20 mouse cellular contexts compared by ENCODE assay signal in genomic region chr15:10236812-10237211, GRCm38 (mm10). TPM values are rescaled to one million over a fixed set of nuclear protein-coding genes. Genes with fewer than 3 reads are reported as not detected.
DNase-seq lines count a peak whose midpoint lies in the region; ATAC-seq and TF ChIP-seq lines count a peak whose summit lies in the region.
"Had no signal": no experiment of that assay in that cellular context is flagged by ENCODE, and none has a peak within 500 bp of the region (broad histone marks: within the 10 kb centered on the region; RNA-seq: fewer than 3 reads in every experiment).

No protein-coding gene starts in this region.

- intact Hi-C loops in heart, adult 2 months (cut with DNase I), result no loop called here

- H3K9me3 ChIP-seq in heart, postnatal 0 days (replicated peaks; ENCODE audit: control insufficient read depth, low read length), result no peaks in the 10 kb centered on the region
- H3K9me3 ChIP-seq: embryonic facial prominence, embryonic 13.5 days; hindbrain, embryonic 12.5 days; neural tube, embryonic 12.5 days had no signal

- no peak overlapping the region for H3K4me3 ChIP-seq in heart, postnatal 0 days (ENCODE audit: low read depth, low read length)
- H3K4me3 ChIP-seq in heart, adult 2 months, result no peak overlapping the region
- H3K4me3 ChIP-seq in spleen, adult 2 months (ENCODE audit: extremely low read depth, insufficient read depth, insufficient read length), result no peak overlapping the region
- H3K4me3 ChIP-seq: embryonic facial prominence, embryonic 13.5 days; hindbrain, embryonic 12.5 days; neural tube, embryonic 12.5 days had no signal

- H3K4me1 ChIP-seq in heart, postnatal 0 days (ENCODE audit: control insufficient read depth, insufficient read depth), result no peaks in the 10 kb centered on the region
- H3K4me1 ChIP-seq in heart, adult 2 months (ENCODE audit: control insufficient read depth, insufficient read depth, low read length), result no peaks in the 10 kb centered on the region
- H3K4me1 ChIP-seq in spleen, adult 2 months (ENCODE audit: control insufficient read depth, insufficient read depth, insufficient read length), result no peaks in the 10 kb centered on the region; the same call in 1 of the 2 replicates
- H3K4me1 ChIP-seq: embryonic facial prominence, embryonic 13.5 days; hindbrain, embryonic 12.5 days; neural tube, embryonic 12.5 days had no signal

- peak overlapping the region; percentile 7; the same call in 1 of the 2 replicates for H3K27ac ChIP-seq in heart, postnatal 0 days (ENCODE audit: low read depth)
- no peak overlapping the region for H3K27ac ChIP-seq in heart, adult 2 months
- H3K27ac ChIP-seq in spleen, adult 2 months (ENCODE audit: insufficient read depth, low read length), result peak overlapping the region; percentile 42
- H3K27ac ChIP-seq: embryonic facial prominence, embryonic 13.5 days; hindbrain, embryonic 12.5 days; liver, embryonic 14.5 days; neural tube, embryonic 12.5 days had no signal

- ATAC-seq in heart, postnatal 0 days (ENCODE audit: insufficient read depth, low read depth), result no peak
- ATAC-seq: forebrain, embryonic 14.5 days had no signal

- TF ChIP-seq CTCF in heart, postnatal 0 days (IDR thresholded peaks at IDR 0.05; ENCODE audit: low read depth), result no peak
- no peak for TF ChIP-seq CTCF in heart, adult 2 months (IDR thresholded peaks at IDR 0.05)
- TF ChIP-seq CTCF in spleen, adult 2 months (IDR thresholded peaks at IDR 0.05; ENCODE audit: extremely low read depth, insufficient read depth, insufficient read length, insufficient replicate concordance), result no peak

- no peak for TF ChIP-seq EP300 in heart, postnatal 0 days (IDR thresholded peaks at IDR 0.05; ENCODE audit: low read depth)
- no peak for TF ChIP-seq EP300 in heart, adult 2 months (IDR thresholded peaks at IDR 0.05; ENCODE audit: insufficient read depth, low read depth, low read length)

- H3K36me3 ChIP-seq in heart, postnatal 0 days (replicated peaks; ENCODE audit: control insufficient read depth, insufficient read depth, low read length), result no peaks in the 10 kb centered on the region
- H3K36me3 ChIP-seq in heart, adult 2 months (ENCODE audit: control insufficient read depth, insufficient read depth, low read length), result no peaks in the 10 kb centered on the region
- H3K36me3 ChIP-seq in spleen, adult 2 months (ENCODE audit: control insufficient read depth, insufficient read depth, low read length), result no peaks in the 10 kb centered on the region
- H3K36me3 ChIP-seq: embryonic facial prominence, embryonic 13.5 days; hindbrain, embryonic 12.5 days; neural tube, embryonic 12.5 days had no signal

- H3K4me2 ChIP-seq in heart, postnatal 0 days (ENCODE audit: low read depth, low read length), result no peak overlapping the region
- H3K4me2 ChIP-seq: embryonic facial prominence, embryonic 13.5 days; hindbrain, embryonic 12.5 days; neural tube, embryonic 12.5 days had no signal

- no peak for TF ChIP-seq POLR2A in heart, adult 2 months (IDR thresholded peaks at IDR 0.05; ENCODE audit: insufficient read depth, low read depth, low read length)
- TF ChIP-seq POLR2A in spleen, adult 2 months (IDR thresholded peaks at IDR 0.05; ENCODE audit: low read depth, low read length), result no peak

- no peaks in the 10 kb centered on the region for H3K79me2 ChIP-seq in heart, adult 2 months (replicated peaks; ENCODE audit: control insufficient read depth, insufficient read depth, low read length)

- H3K27me3 ChIP-seq in heart, postnatal 0 days (ENCODE audit: control insufficient read depth, insufficient read depth, low read length), result no peaks in the 10 kb centered on the region
- no peaks in the 10 kb centered on the region for H3K27me3 ChIP-seq in heart, adult 2 months (ENCODE audit: control insufficient read depth, insufficient read depth, low read length)
- H3K27me3 ChIP-seq in spleen, adult 2 months (ENCODE audit: control insufficient read depth, insufficient read depth, low read length), result no peaks in the 10 kb centered on the region
- H3K27me3 ChIP-seq: embryonic facial prominence, embryonic 13.5 days; hindbrain, embryonic 12.5 days; neural tube, embryonic 12.5 days had no signal

- H3K9ac ChIP-seq in heart, postnatal 0 days (replicated peaks; ENCODE audit: low read depth, low read length), result no peak overlapping the region
- H3K9ac ChIP-seq in heart, adult 2 months (ENCODE audit: low read depth, low read length), result no peak overlapping the region
- H3K9ac ChIP-seq: embryonic facial prominence, embryonic 13.5 days; hindbrain, embryonic 12.5 days; liver, embryonic 14.5 days; neural tube, embryonic 12.5 days had no signal

- WGBS in heart, postnatal 0 days, result 67% methylated on average over 3 of the region's 3 CpGs
- 79% methylated on average over 3 of the region's 3 CpGs for WGBS in heart, adult 2 months
- WGBS in spleen, adult 2 months, result 36% methylated on average over 3 of the region's 3 CpGs

- no peak for DNase-seq in heart, postnatal 0 days (ENCODE audit: low spot score)
- no peak for DNase-seq in heart, adult 2 months
- DNase-seq in spleen, adult 2 months (ENCODE audit: low read depth in 1 of 2, low spot score in 2 of 2), result peak in 1 of 2 experiments; percentile 12
- DNase-seq in spleen, adult 12 weeks (ENCODE audit: low spot score), result no peak
- DNase-seq in thymus, adult 18-20 months, result peak; percentile 23 to 46
- peak; percentile 60 for DNase-seq in thymus, postnatal 4 days
- no peak for DNase-seq in testis, postnatal 14 days (ENCODE audit: low spot score)
- no peak for DNase-seq in kidney, adult 9 months
- DNase-seq: adrenal gland, adult 8-10 months; cerebellum, postnatal 10 days; gastrocnemius, postnatal 25 days; heart, postnatal 10 days; kidney, adult 18-20 months; kidney, postnatal 25 days had no signal

RNA-seq across cellular contexts. Expression of gene Prlr, which starts 59.8 kb away (rescaled TPM):
- total RNA-seq in heart, postnatal 0 days (2014; rRNA removed; ENCODE audit: low replicate concordance), result 0.27 and 0.57 TPM in 2 replicates
- polyA plus RNA-seq in heart, postnatal 0 days (2015; fragmentation: Nextera tagmentation; extraction: Ambion mirVana), result 0.90 and 1.4 TPM in 2 replicates
- 1 to 10 TPM; 3.0 to 5.5 TPM for total RNA-seq in heart, adult 2 months (2021)
- 1.1 TPM in 2 replicates for polyA plus RNA-seq in heart, adult 2 months (2012; rRNA removed)
- 0.14 and 0.15 TPM in 2 replicates for polyA plus RNA-seq in spleen, adult 2 months (2012; rRNA removed)
- total RNA-seq: monocyte, adult 5-6 weeks had no signal

Comparison
In these comparisons a context has a peak if more than half of its experiments do, and no peak if none do; other contexts are left out.
1. DNase-seq: peak in thymus, adult 18-20 months (2 of 2) and thymus, postnatal 4 days (single experiment); none in heart, postnatal 0 days (single experiment), heart, adult 2 months (0 of 2), spleen, adult 12 weeks (single experiment), testis, postnatal 14 days (single experiment) and kidney, adult 9 months (single experiment).